Mouse (Mus musculus): ENCODE measurements at regions not wholly inside any gene's neighbourhood (a gene's known extent, or its start where the extent isn't known, plus 50 kb on each side); places are given as distances from the start of the nearest gene placed in this dataset.

- H3K36me3 ChIP-seq (ENCODE audit: control insufficient read depth, insufficient read depth, low read length), result no peaks in the 10 kb centered on the region
- no peak overlapping the region for H3K27ac ChIP-seq (ENCODE audit: insufficient read depth, low read depth, low read length)
- TF ChIP-seq POLR2A (IDR thresholded peaks at IDR 0.05; ENCODE audit: low read depth, low read length) (no peak), CTCF (IDR thresholded peaks at IDR 0.05; ENCODE audit: extremely low read depth, insufficient read length, insufficient replicate concordance, low read depth, low read length) (no peak)
- H3K4me1 ChIP-seq (ENCODE audit: control insufficient read depth, insufficient read depth, insufficient read length, low read length), result no peaks in the 10 kb centered on the region
- no peaks in the 10 kb centered on the region for H3K27me3 ChIP-seq (ENCODE audit: control insufficient read depth, insufficient read depth, low read length)
- H3K4me3 ChIP-seq (ENCODE audit: low read depth, low read length), result no peak overlapping the region
- 73% methylated on average over 3 of the region's 3 CpGs for WGBS
Measured at GRCm38 (mm10) chr12:27221541-27221940, 120.8 kb downstream of the Sox11 start.

- Histone ChIP-seq H3K4me3 (ENCODE audit: low read depth, low read length) (no peak overlapping the region), H3K36me3 (ENCODE audit: control insufficient read depth, insufficient read depth, low read length) (no peaks in the 10 kb centered on the region), H3K27ac (ENCODE audit: insufficient read depth, low read depth, low read length) (no peak overlapping the region), H3K4me1 (ENCODE audit: control insufficient read depth, insufficient read depth, insufficient read length, low read length) (no peaks in the 10 kb centered on the region), H3K27me3 (ENCODE audit: control insufficient read depth, insufficient read depth, low read length) (no peaks in the 10 kb centered on the region)
- WGBS, result 50% methylated on average over 7 of the region's 7 CpGs
- no peak for TF ChIP-seq CTCF (IDR thresholded peaks at IDR 0.05; ENCODE audit: extremely low read depth, insufficient read length, insufficient replicate concordance, low read depth, low read length)
- TF ChIP-seq POLR2A (IDR thresholded peaks at IDR 0.05; ENCODE audit: low read depth, low read length), result no peak
Measured at GRCm38 (mm10) chr12:27201191-27201590, 141.2 kb downstream of the Sox11 start.

GRCm38 (mm10) chr12:27194001-27194400 is 148.4 kb downstream of the Sox11 start:
- no peak for TF ChIP-seq POLR2A (IDR thresholded peaks at IDR 0.05; ENCODE audit: low read depth, low read length)
- TF ChIP-seq CTCF (IDR thresholded peaks at IDR 0.05; ENCODE audit: extremely low read depth, insufficient read length, insufficient replicate concordance, low read depth, low read length), result no peak
- no peaks in the 10 kb centered on the region for H3K4me1 ChIP-seq (ENCODE audit: control insufficient read depth, insufficient read depth, insufficient read length, low read length)
- no peak overlapping the region for H3K4me3 ChIP-seq (ENCODE audit: low read depth, low read length)
- no peaks in the 10 kb centered on the region for H3K36me3 ChIP-seq (ENCODE audit: control insufficient read depth, insufficient read depth, low read length)
- no peaks in the 10 kb centered on the region for H3K27me3 ChIP-seq (ENCODE audit: control insufficient read depth, insufficient read depth, low read length)
- no peak overlapping the region for H3K27ac ChIP-seq (ENCODE audit: insufficient read depth, low read depth, low read length)

DNA sequence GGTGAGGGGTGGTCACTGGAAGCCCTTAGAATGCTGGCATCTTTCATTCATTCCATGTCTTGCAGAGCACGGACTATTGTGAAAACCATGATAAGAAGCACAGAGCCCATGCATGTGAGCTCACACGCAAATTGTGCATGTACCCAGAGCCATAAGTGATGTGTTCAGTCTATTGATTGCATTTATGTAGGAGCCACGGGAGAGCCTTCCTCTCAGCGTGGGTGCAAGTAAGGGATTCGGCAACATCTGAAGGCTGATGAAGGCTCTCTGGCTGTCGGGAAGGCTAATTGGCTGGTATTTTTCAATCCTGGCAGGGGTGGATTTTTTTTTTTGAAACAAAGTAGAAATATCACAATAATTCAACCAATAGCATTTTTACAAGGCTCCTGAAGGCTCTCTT is 150.5 kb downstream of the Sox11 start:
- no peaks in the 10 kb centered on the region for H3K36me3 ChIP-seq (ENCODE audit: control insufficient read depth, insufficient read depth, low read length)
- no peak for TF ChIP-seq POLR2A (IDR thresholded peaks at IDR 0.05; ENCODE audit: low read depth, low read length)
- no peak for TF ChIP-seq CTCF (IDR thresholded peaks at IDR 0.05; ENCODE audit: extremely low read depth, insufficient read length, insufficient replicate concordance, low read depth, low read length)
- no peak overlapping the region for H3K27ac ChIP-seq (ENCODE audit: insufficient read depth, low read depth, low read length)
- WGBS, result 84% methylated on average over 6 of the region's 6 CpGs
- H3K27me3 ChIP-seq (ENCODE audit: control insufficient read depth, insufficient read depth, low read length), result no peaks in the 10 kb centered on the region
- H3K4me1 ChIP-seq (ENCODE audit: control insufficient read depth, insufficient read depth, insufficient read length, low read length), result no peaks in the 10 kb centered on the region
- H3K4me3 ChIP-seq (ENCODE audit: low read depth, low read length), result no peak overlapping the region

GRCm38 (mm10) chr12:27187480-27187879 is 154.9 kb downstream of the Sox11 start:
- Histone ChIP-seq H3K27ac (ENCODE audit: insufficient read depth, low read depth, low read length) (no peak overlapping the region), H3K4me1 (ENCODE audit: control insufficient read depth, insufficient read depth, insufficient read length, low read length) (no peaks in the 10 kb centered on the region), H3K27me3 (ENCODE audit: control insufficient read depth, insufficient read depth, low read length) (no peaks in the 10 kb centered on the region), H3K4me3 (ENCODE audit: low read depth, low read length) (no peak overlapping the region), H3K36me3 (ENCODE audit: control insufficient read depth, insufficient read depth, low read length) (no peaks in the 10 kb centered on the region)
- 65% methylated on average over 3 of the region's 3 CpGs for WGBS
- TF ChIP-seq POLR2A (IDR thresholded peaks at IDR 0.05; ENCODE audit: low read depth, low read length), result no peak
- TF ChIP-seq CTCF (IDR thresholded peaks at IDR 0.05; ENCODE audit: extremely low read depth, insufficient read length, insufficient replicate concordance, low read depth, low read length), result no peak

DNA sequence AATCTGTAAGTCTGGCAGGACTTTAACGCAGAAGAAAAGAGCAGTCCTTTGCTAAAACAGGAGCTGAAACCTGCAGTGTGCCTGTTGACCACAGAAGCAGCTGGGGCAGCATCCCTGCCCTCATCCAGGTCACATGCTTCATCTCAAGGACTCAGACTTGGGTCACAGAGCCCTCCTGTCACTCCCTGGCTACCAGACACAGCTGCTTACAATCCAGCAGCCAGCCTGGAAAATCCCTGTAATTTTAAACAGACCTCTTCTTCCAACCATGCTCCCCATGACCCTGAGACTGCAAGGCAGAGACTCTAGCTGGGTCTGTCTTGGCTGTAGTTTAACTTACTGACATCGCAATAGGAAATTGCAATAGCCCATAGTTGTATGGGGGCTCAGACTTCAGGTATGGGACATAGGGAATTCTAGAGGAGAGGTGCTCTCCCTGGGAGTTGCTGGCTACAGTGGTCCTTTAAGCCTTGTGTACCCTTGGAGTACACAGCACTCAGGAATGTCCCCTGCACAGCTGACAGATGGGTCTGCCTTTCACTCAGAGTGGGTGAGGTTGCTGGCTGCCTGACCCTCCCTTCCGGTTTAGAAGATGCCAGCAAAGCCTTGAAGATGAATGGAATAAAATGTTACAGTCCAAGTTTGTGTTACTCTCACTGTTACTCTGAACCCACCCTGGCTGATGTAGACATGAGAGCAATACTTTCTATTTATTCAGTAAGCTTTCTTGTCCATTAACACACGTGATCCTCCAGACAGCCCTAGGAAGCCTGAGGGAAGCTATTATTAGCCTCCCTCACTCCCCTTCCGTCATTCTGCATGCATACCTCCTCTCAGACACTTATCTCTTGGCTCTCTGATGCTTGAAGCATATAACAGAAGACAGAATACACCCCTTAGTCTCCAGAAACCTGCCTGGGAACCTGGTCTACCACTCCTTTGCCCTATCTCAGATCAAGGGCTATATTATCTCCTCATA is 159.7 kb downstream of the Sox11 start:
- H3K27ac ChIP-seq (ENCODE audit: insufficient read depth, low read depth, low read length), result no peak overlapping the region
- no peaks in the 10 kb centered on the region for H3K36me3 ChIP-seq (ENCODE audit: control insufficient read depth, insufficient read depth, low read length)
- no peaks in the 10 kb centered on the region for H3K27me3 ChIP-seq (ENCODE audit: control insufficient read depth, insufficient read depth, low read length)
- 46% methylated on average over 5 of the region's 5 CpGs for WGBS
- H3K4me1 ChIP-seq (ENCODE audit: control insufficient read depth, insufficient read depth, insufficient read length, low read length), result no peaks in the 10 kb centered on the region
- H3K4me3 ChIP-seq (ENCODE audit: low read depth, low read length), result no peak overlapping the region
- TF ChIP-seq POLR2A (IDR thresholded peaks at IDR 0.05; ENCODE audit: low read depth, low read length), result no peak
- TF ChIP-seq CTCF (IDR thresholded peaks at IDR 0.05; ENCODE audit: extremely low read depth, insufficient read length, insufficient replicate concordance, low read depth, low read length), result no peak

- TF ChIP-seq POLR2A (IDR thresholded peaks at IDR 0.05; ENCODE audit: low read depth, low read length) (no peak), CTCF (IDR thresholded peaks at IDR 0.05; ENCODE audit: extremely low read depth, insufficient read length, insufficient replicate concordance, low read depth, low read length) (no peak)
- no peak overlapping the region for H3K27ac ChIP-seq (ENCODE audit: insufficient read depth, low read depth, low read length)
- 88% methylated on average over 4 of the region's 4 CpGs for WGBS
- no peaks in the 10 kb centered on the region for H3K27me3 ChIP-seq (ENCODE audit: control insufficient read depth, insufficient read depth, low read length)
- H3K36me3 ChIP-seq (ENCODE audit: control insufficient read depth, insufficient read depth, low read length), result no peaks in the 10 kb centered on the region
- H3K4me1 ChIP-seq (ENCODE audit: control insufficient read depth, insufficient read depth, insufficient read length, low read length), result no peaks in the 10 kb centered on the region
- no peak overlapping the region for H3K4me3 ChIP-seq (ENCODE audit: low read depth, low read length)
Measured at GRCm38 (mm10) chr12:27173561-27173960, 168.8 kb downstream of the Sox11 start.

All from small intestine, adult 2 months (tissue).